Mouse (Mus musculus) kidney, embryonic 14.5 days (tissue): ENCODE measurements around the gene Fam69b. TPM values are rescaled to one million over a fixed set of nuclear protein-coding genes. Genes with fewer than 3 reads are reported as not detected.

Source experiments
- microRNA counts: library from miRNA; unstranded; fragments of <30 nt; microRNA quantifications from one replicate; lab custom pipeline; 2017
- microRNA-seq: library from miRNA; unstranded; fragments of <30 nt; microRNA quantifications from one replicate; pipeline ENCODE4, GENCODE M21; 2016
- polyA plus RNA-seq: library from polyadenylated mRNA; unstranded; fragments of >200 nt; fragmentation: Nextera tagmentation; extraction: Ambion mirVana; gene quantifications from 2 replicates; pipeline ENCODE4 v1.2.1, GENCODE M21; 2014

The Fam69b gene
- polyA plus RNA-seq, 1 experiment from 2014 or later: 39.1 TPM

MicroRNA genes within 50 kb of the gene (microRNA counts, 519-probe panel; counts per million panel counts)
- microRNA mmu-miR-126-3p (lab: Ali Mortazavi, UCI) (9,969 counts per million, percentile 99 among the panel's probes with 10 or more counts), microRNA mmu-miR-126-5p (lab: Ali Mortazavi, UCI) (5,569 counts per million, percentile 54 among the panel's probes with 10 or more counts)

Small RNA genes lying within 50 kb of the gene (microRNA-seq; reads per million reads assigned to microRNA genes)
- gene Mir126a: 2.3 reads per million, percentile 6 among the genes with 10 or more reads in this experiment
- not detected for gene Mir126b

Other genes with a start within 250 kb of the Fam69b start
- gene Snapc4, start 247.8 kb upstream of the Fam69b start, polyA plus RNA-seq: 24.6 and 29.3 TPM in 2 replicates
- gene Entr1, start 239.1 kb upstream of the Fam69b start, polyA plus RNA-seq: 86.1 and 112 TPM in 2 replicates
- gene Pmpca, start 239.1 kb upstream of the Fam69b start, polyA plus RNA-seq: 68.9 and 113 TPM in 2 replicates
- gene Inpp5e, start 219.3 kb upstream of the Fam69b start, polyA plus RNA-seq: 13.7 and 24.7 TPM in 2 replicates
- gene Sec16a, start 183.2 kb upstream of the Fam69b start, polyA plus RNA-seq: 18.9 and 43.9 TPM in 2 replicates
- gene Notch1, start 111.8 kb upstream of the Fam69b start, polyA plus RNA-seq: 33.4 and 45.1 TPM in 2 replicates
- 172 and 194 TPM in 2 replicates for gene Egfl7, start 48.4 kb upstream of the Fam69b start, polyA plus RNA-seq
- not detected in 2 replicates for gene Gm20532, start 41.8 kb upstream of the Fam69b start, polyA plus RNA-seq
- 30.0 and 41.4 TPM in 2 replicates for gene Agpat2, start 24.0 kb upstream of the Fam69b start, polyA plus RNA-seq
- gene Lcn4, start 42.8 kb downstream of the Fam69b start, polyA plus RNA-seq: not detected in 2 replicates
- gene Abo, start 236.5 kb downstream of the Fam69b start, polyA plus RNA-seq: not detected in 2 replicates